Mouse (Mus musculus) hindbrain, embryonic 11.5 days (tissue): ENCODE results near the gene Myadm. TPM values are rescaled to one million over a fixed set of nuclear protein-coding genes. Genes with fewer than 3 reads are reported as not detected.

Source experiments
- ATAC-seq: fragments of 200-750 bp; cut with Nextera tagmentation; 2 replicates; pipeline ENCODE4 v1.8.0; 2017; ENCODE audit warnings: mild to moderate bottlenecking, moderate TSS enrichment, moderate library complexity; ENCODE audit not compliant: low FRiP score
- DNase-seq: peaks from one replicate; pipeline ENCODE4 v3.0.0-alpha.2; 2015; ENCODE audit warnings: low spot score
- H3K27ac ChIP-seq: fragments of 300-500 bp; sonication (generic); 2 replicates; pipeline ENCODE4 v1.5.1; 2014; ENCODE audit warnings: mild to moderate bottlenecking, low read depth, low read length
- H3K27me3 ChIP-seq: fragments of 300-500 bp; sonication (generic); 2 replicates; pipeline ENCODE4 v1.6.1; 2014; ENCODE audit warnings: mild to moderate bottlenecking, low read length, moderate library complexity, mixed read lengths; ENCODE audit not compliant: control insufficient read depth, insufficient read depth
- H3K36me3 ChIP-seq: fragments of 300-500 bp; sonication (generic); 2 replicates; pipeline ENCODE4 v1.6.1; 2014; ENCODE audit warnings: mild to moderate bottlenecking, low read length, moderate library complexity, mixed read lengths; ENCODE audit not compliant: control insufficient read depth, insufficient read depth
- H3K4me1 ChIP-seq: fragments of 300-500 bp; sonication (generic); replicated peaks from 2 replicates; pipeline ENCODE4 v1.6.1; 2014; ENCODE audit warnings: low read length, mixed read lengths; ENCODE audit not compliant: control insufficient read depth, insufficient read depth
- H3K4me2 ChIP-seq: fragments of 300-500 bp; sonication (generic); replicated peaks from 2 replicates; pipeline ENCODE4 v1.6.1; 2014; ENCODE audit warnings: mild to moderate bottlenecking, low read depth, low read length
- H3K4me3 ChIP-seq: fragments of 300-500 bp; sonication (generic); 2 replicates; pipeline ENCODE4 v1.5.1; 2014; ENCODE audit warnings: low read depth, low read length
- H3K9ac ChIP-seq: fragments of 300-500 bp; sonication (generic); 2 replicates; pipeline ENCODE4 v1.6.1; 2014; ENCODE audit warnings: low read depth, low read length
- H3K9me3 ChIP-seq: fragments of 300-500 bp; sonication (generic); 2 replicates; pipeline ENCODE4 v1.6.1; 2016; ENCODE audit warnings: low read length; ENCODE audit not compliant: control insufficient read depth
- WGBS: fragments of 180-500 bp; shearing (Covaris S2); extraction: QIAGEN DNeasy Blood & Tissue Kit; methylation state at CpG from one replicate; pipeline ENCODE4 v1.1.7; 2014; 5-methylcytosine and 5-hydroxymethylcytosine counted together
- polyA plus RNA-seq: library from polyadenylated mRNA; unstranded; fragments of >200 nt; fragmentation: Nextera tagmentation; extraction: Ambion mirVana; gene quantifications from 2 replicates; pipeline ENCODE4 v1.2.1, GENCODE M21; 2014

Gene Myadm
- 41.3 and 44.3 TPM in 2 replicates for polyA plus RNA-seq

DNA sequence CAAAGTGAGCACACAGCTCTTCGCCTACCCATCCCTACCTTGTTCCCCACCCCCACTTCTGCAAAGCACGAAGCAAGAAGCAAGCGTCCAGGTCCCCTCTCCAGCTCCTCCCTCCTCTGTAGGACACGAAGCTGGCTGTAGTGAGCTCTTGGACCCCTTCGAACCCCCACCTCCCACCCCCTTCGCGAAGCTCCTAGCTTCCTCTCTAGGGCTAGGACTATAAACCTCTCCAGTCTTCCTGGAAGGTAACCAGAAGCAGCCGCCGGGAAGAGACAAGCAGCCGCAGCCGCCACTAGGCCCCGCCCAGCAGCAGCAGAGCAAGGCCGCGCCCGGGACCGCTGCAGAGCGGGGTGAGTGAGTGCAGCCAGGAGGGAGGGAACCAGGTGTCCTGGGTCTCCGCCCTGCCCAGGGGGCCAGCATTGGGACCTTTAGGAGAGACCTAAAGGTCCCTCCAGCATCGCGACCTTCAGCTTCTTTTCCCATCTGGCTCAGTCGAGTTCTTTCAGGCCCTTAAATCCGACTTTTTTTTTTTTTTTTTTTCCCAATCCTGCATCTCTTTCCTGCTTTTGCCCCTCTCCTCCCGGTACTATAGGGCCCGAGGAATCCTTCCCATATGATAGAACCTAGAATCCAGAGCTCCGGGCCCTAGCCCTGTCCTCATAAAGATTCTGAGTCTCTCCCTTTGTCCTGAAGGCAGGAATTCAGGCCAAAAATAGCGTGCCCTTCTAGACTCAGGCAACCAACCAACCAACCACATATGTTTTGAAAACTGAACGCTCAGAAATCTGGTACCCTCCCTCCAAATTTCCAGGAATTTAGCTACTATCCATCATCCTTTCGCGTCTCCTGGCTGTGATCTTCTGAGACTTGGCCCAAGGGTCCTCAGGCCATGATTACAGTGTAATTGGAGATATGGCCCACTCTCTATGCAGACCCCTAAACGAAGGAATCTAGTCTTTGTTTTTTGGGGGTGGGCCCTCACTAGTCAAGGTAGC lies at the start of gene Myadm, which contains the start of gene Prkcg:
TSS of gene Myadm (plus strand) at position 105 of the 995 bp plus-strand sequence.
TSS of gene Prkcg (plus strand) at position 204 of the 995 bp plus-strand sequence.
- Histone ChIP-seq H3K4me2 (peak within 1 kb of the TSS; percentile 63), H3K27me3 (no peaks in the 10 kb centered on the region), H3K4me1 (no peaks in the 10 kb centered on the region; the same call in none of the 2 replicates), H3K36me3 (no peaks in the 10 kb centered on the region), H3K27ac (peak within 1 kb of the TSS; percentile 61), H3K9me3 (no peaks in the 10 kb centered on the region), H3K4me3 (peak within 1 kb of the TSS; percentile 44), H3K9ac (peak within 1 kb of the TSS; percentile 58)
- DNase-seq (peak; percentile 81), ATAC-seq (peak; percentile 39)
- WGBS: 2% methylated on average over 30 of the region's 30 CpGs

DNA sequence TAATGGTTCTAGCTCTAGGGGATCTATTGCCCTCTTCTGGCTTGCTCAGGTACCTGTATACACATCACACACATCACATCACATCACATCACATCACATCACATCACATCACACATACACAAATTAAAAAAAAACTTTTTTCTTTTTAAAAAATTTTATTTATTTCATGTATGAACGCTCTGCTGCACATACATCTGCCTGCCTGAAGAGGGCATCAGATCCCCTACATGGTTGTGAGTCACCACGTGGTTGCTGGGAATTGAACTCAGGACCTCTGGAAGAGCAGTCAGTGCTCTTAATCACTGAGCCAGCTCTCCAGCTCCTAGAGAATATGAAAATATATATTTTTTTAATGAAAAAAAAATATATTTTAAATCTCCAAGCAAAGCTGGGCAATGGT lies 49.7 kb upstream of the Myadm start:
- Histone ChIP-seq H3K9me3 (no peaks in the 10 kb centered on the region), H3K27me3 (no peaks in the 10 kb centered on the region), H3K9ac (no peak overlapping the region), H3K4me2 (no peak overlapping the region), H3K36me3 (no peaks in the 10 kb centered on the region), H3K4me1 (no peaks in the 10 kb centered on the region), H3K4me3 (no peak overlapping the region), H3K27ac (no peak overlapping the region)
- 75% methylated on average over 2 of the region's 2 CpGs for WGBS
- DNase-seq (no peak), ATAC-seq (no peak)

DNA sequence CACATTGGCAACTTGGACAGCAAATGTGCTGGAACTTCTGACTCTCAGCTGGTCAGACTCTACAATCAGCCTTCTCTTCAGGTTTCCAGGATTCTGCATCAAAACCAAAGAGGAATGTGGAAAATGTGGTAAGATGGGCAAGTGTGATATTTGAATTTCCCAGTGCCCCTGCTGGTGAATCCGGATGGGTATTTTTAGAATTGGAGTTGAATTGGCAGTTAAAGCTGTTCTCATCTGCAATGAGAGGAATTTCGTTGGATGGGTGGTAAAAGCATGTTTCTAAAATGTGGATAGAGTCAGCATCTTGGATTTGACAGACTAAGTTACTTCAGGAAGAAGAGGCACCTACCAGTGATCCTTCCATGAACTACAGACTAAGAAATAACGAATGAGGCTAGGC lies 28.2 kb upstream of the Myadm start:
- Histone ChIP-seq H3K4me2 (no peak overlapping the region), H3K36me3 (no peaks in the 10 kb centered on the region), H3K27ac (no peak overlapping the region), H3K9me3 (no peaks in the 10 kb centered on the region), H3K27me3 (no peaks in the 10 kb centered on the region), H3K9ac (no peak overlapping the region), H3K4me3 (no peak overlapping the region), H3K4me1 (no peaks in the 10 kb centered on the region)
- WGBS: 67% methylated on average over 3 of the region's 3 CpGs
- no peak for DNase-seq
- ATAC-seq: no peak

- no peak overlapping the region for H3K4me2 ChIP-seq
- no peak for ATAC-seq
- no peaks in the 10 kb centered on the region for H3K9me3 ChIP-seq
- no peak overlapping the region for H3K27ac ChIP-seq
- DNase-seq: no peak
- no peaks in the 10 kb centered on the region for H3K36me3 ChIP-seq
- 70% methylated on average over 4 of the region's 4 CpGs for WGBS
- no peaks in the 10 kb centered on the region for H3K4me1 ChIP-seq
- H3K4me3 ChIP-seq: no peak overlapping the region
- no peak overlapping the region for H3K9ac ChIP-seq
- H3K27me3 ChIP-seq: no peaks in the 10 kb centered on the region
Measured at GRCm38 (mm10) chr7:3261446-3261845, 27.4 kb upstream of the Myadm start.

GRCm38 (mm10) chr7:3262789-3263188 lies 26.1 kb upstream of the Myadm start:
- Histone ChIP-seq H3K4me2 (no peak overlapping the region), H3K27me3 (no peaks in the 10 kb centered on the region), H3K36me3 (no peaks in the 10 kb centered on the region), H3K27ac (no peak overlapping the region), H3K4me1 (no peaks in the 10 kb centered on the region), H3K4me3 (no peak overlapping the region), H3K9me3 (no peaks in the 10 kb centered on the region), H3K9ac (no peak overlapping the region)
- ATAC-seq (no peak), DNase-seq (peak; percentile 44)
- 33% methylated on average over 2 of the region's 2 CpGs for WGBS

DNA sequence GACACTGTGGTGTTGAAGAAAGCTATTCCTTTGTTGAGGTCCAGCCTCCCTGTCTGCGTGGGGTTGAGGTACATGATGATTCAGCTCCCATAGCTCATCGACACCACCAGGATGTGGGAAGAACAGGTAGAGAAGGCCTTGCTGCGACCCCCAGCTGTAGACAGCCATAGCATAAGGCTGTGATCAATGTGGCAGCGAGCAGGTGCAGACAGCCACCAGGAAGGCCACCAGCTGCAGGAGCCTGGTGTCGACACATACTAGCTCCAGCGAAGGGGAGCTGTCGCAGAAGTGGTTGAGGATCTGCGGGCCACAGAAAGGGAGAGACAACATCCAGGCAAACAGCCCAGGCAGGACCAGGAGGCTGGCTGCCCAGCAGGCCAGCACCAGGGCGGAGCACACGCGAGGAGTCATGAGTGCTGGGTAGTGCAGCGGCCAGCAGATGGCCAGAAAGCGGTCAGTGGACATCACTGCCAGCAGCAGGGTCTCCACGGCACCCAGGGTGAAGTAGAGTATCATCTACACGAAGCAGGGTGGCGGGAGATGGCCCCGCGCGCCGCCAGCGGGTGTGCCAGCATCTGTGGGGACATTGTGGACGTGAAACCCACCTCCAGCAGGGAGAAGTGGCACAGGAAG lies 24.4 kb upstream of the Myadm start:
- H3K27ac ChIP-seq: no peak overlapping the region
- H3K4me3 ChIP-seq: no peak overlapping the region
- no peaks in the 10 kb centered on the region for H3K36me3 ChIP-seq
- 37% methylated on average over 22 of the region's 22 CpGs for WGBS
- DNase-seq (peak; percentile 19), ATAC-seq (no peak; the same call in 1 of the 2 replicates)
- H3K27me3 ChIP-seq: no peaks in the 10 kb centered on the region
- no peaks in the 10 kb centered on the region for H3K4me1 ChIP-seq
- no peaks in the 10 kb centered on the region for H3K9me3 ChIP-seq
- no peak overlapping the region for H3K9ac ChIP-seq
- H3K4me2 ChIP-seq: peak overlapping the region; percentile 3; the same call in 1 of the 2 replicates

GRCm38 (mm10) chr7:3265311-3265710 lies 23.6 kb upstream of the Myadm start:
- Histone ChIP-seq H3K9ac (no peak overlapping the region), H3K9me3 (no peaks in the 10 kb centered on the region), H3K36me3 (no peaks in the 10 kb centered on the region), H3K4me3 (no peak overlapping the region), H3K27me3 (no peaks in the 10 kb centered on the region), H3K27ac (no peak overlapping the region), H3K4me2 (no peak overlapping the region), H3K4me1 (no peaks in the 10 kb centered on the region)
- DNase-seq (no peak), ATAC-seq (no peak)
- 67% methylated on average over 6 of the region's 6 CpGs for WGBS

GRCm38 (mm10) chr7:3267261-3267660 lies 21.6 kb upstream of the Myadm start:
- DNase-seq (no peak), ATAC-seq (no peak)
- no peak overlapping the region for H3K9ac ChIP-seq
- H3K27me3 ChIP-seq: no peaks in the 10 kb centered on the region
- H3K27ac ChIP-seq: no peak overlapping the region
- H3K4me2 ChIP-seq: no peak overlapping the region
- H3K4me1 ChIP-seq: no peaks in the 10 kb centered on the region
- 76% methylated on average over 3 of the region's 3 CpGs for WGBS
- H3K4me3 ChIP-seq: no peak overlapping the region
- no peaks in the 10 kb centered on the region for H3K36me3 ChIP-seq
- H3K9me3 ChIP-seq: no peaks in the 10 kb centered on the region
